Mouse (Mus musculus) retina, postnatal 1 day (tissue): ENCODE results near the gene Tpp2.
A peak's percentile ranks its signal among the peaks of the same experiment; 100 is the strongest.
"Not testable (repeated sequence)": the region's sequence is repeated elsewhere in the genome, so short reads cannot be mapped to it uniquely, and the experiment has no call there.

Source experiments
- DNase-seq: peaks from one replicate; pipeline ENCODE4 v3.0.0-alpha.2; 2012

Gene Tpp2

DNA sequence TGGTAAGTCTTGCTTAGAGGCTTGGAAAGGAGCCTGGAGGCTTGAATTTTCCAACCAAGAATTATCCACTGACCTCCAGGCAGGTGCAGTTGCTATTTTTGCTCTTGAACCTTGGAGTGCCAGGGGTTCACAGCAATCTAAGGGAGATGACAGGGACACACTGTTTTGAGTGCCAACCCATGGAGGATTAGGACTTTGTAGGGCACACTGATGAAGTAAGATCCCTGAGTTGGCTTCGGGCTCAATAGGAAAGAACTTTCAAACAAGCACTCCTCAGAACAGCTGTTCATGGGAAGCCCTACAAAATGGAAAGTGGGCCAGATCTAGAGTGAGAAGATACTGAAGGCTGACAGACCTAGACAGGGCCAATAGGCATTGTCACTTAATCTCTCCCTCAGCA lies 89.2 kb downstream of the Tpp2 start:
- no peak for DNase-seq

- DNase-seq: no peak
These were observed 94.2 kb downstream of the Tpp2 start for GRCm38 (mm10) chr1:44027651-44028050.

GRCm38 (mm10) chr1:44032213-44032612 lies 98.8 kb downstream of the Tpp2 start:
- DNase-seq: no peak

GRCm38 (mm10) chr1:44032948-44033347 lies 99.5 kb downstream of the Tpp2 start:
- no peak for DNase-seq

DNA sequence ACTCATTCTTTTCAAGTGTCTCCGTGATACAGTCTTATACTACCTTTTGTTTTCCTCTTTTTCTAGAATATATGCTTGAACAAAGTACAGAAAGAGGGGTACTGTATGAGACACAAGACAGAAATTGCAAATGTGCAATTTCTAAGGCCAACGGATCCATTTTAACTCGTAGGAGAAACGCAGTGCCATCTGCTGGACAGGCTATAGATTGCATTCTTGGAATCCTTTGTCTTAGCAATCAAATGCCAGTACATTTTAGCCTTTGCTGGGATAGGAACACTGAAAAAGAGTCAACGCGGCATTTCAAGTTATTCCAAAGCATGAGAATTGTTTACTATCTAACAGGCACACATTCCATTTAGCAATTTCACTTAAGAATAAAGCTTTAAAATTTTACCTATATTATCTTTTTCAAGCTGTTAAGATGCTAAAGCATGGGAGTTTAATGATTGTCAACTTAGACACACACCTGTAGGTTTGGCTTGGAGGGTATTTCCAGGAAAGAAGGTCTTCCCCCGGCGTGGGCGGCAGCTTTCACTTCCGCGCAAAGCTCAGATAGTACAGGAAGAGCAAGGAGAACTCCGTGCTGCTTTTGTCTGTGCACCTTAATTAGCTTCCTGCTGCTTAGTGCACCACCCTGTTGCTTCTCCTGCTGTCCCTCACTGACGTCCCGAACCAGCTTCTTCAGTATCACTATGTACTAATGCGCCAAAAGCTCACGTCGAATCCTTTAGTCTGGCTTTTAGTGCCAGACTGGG lies 108.5 kb downstream of the Tpp2 start:
- peak; percentile 83 for DNase-seq

DNA sequence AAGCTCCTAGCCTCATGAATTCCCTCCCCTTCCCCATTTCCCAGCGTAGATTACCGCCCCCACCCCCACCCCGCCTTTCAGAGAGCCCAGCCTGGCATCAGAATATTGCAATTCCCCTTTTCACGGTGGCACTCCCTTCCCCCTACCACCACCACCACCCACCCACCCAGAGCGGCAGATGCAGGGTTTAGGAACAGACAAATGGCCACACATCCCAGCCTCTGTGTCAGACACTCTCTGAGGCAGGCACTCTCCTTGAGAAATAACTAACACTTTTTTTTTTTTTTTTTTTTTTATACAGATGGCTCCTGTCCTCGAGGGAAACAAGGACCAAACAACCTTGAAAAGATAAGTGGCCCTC lies 109.1 kb downstream of the Tpp2 start:
- DNase-seq: no peak

DNA sequence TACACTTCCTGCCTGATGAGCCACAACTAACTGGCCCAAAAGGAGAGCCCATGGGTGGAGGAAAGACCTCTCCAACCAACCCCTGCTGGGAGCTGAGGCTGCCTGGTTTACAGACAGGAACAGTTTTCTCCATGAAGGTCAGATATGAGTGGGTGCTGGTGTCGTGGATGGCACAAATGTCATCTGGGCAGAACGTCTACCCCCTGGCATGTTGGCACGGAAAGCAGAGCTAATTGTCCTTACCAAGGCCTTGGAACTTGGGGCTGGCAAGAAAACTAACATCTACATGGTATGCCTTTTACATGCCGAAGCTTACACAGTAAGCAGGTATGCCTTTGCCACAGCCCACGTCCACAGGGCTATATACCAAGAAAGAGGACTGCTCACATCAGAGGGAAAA lies 112.2 kb downstream of the Tpp2 start:
- not testable (repeated sequence) for DNase-seq

DNA sequence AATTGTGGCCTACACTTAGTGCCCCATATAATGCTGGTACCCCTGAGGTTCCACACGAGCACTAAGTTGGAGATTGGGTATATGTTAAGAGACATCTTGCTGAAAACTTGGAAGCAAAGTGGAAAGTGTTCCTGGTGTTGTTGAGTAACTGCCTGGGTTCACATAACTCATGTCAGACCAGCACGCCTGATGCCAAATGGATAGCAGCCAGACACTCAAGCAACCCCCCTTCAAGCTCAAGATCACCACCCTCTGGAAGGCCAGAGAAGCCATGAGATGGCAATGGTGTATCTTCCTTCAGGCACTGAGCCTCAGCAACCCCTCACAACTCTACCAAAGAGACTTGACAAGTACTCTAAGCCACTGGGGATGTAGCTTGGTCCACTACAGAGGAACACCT lies 113.1 kb downstream of the Tpp2 start:
- no peak for DNase-seq
